Mouse (Mus musculus) naive thymus-derived CD4-positive, alpha-beta T cell, adult 2 months (primary cell): ENCODE measurements around the gene 1700102P08Rik.

Experiments
- DNase-seq: peaks from one replicate; pipeline ENCODE4 v3.0.0-alpha.2; 2011; ENCODE audit warnings: low read depth

The 1700102P08Rik gene

DNA sequence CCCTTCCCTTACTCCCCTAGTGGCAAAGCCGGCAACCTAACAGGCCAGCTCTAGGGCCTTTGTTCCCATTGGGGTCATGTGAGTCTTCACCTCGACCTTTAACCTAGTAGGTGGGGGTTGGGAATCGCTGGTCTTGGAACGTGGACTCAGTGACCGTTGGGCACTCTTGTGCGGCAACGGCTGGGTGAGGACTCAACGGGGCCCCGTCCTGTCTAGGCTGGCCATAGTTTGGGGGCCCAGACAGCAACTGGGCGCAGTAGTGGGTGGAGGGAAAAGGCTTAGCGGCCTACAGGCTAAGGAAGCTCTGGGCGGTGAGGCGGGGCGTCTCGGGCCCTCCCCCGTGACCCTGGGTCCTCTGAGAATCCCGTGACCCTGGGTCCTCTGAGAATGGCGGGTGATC is at the start of gene 1700102P08Rik:
1700102P08Rik (plus strand) TSS at position 130 of the 400 bp plus-strand sequence.
- no peak for DNase-seq

- DNase-seq: peak; percentile 44
Observed at GRCm38 (mm10) chr9:108343331-108343730, 49.3 kb upstream of the 1700102P08Rik start.

GRCm38 (mm10) chr9:108343835-108344234 is 48.8 kb upstream of the 1700102P08Rik start:
- DNase-seq: no peak

DNA sequence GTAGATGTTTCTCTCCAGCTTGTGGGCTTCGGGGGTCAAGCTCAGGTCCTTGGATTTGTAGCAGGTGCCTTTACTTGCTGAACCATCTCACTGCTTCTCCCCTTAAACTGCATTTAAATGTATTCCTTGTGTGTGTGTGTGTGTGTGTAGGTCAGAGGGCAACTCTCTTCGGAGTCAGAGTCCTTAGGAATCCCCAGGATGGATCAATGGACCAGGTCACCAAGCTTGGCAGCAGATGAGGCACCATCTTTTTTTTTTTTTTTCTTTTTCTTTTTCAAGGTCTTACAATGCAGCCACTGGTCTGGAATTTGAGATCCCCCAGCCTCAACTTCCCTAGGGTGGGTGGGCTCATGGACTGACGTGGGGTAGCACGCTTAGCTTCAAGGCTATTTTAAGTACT is 48.1 kb upstream of the 1700102P08Rik start:
- DNase-seq: no peak

DNA sequence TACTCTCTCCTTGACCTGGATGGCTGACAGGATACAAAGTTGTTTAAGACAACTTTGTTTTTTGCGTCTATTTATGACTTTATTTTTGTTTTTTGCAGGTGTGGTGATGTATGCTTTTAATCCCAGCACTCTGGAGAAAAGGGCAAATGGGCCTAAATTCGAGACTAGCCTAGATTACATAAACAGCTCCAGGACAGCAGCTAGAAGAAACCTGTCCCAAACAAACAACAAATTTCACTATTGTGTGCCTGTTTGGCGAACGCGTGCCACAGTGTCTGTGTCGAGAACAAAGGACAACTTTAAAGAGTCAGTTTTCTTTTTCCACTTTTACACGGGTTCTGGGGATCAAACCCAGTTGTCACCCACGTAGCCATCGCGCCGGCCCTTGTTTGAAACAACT is 45.6 kb upstream of the 1700102P08Rik start:
- DNase-seq: no peak

GRCm38 (mm10) chr9:108347540-108348289 is 44.9 kb upstream of the 1700102P08Rik start, which contains the start of gene Usp4:
Usp4 (plus strand) TSS chr9:108347853.
- DNase-seq: peak; percentile 84

DNA sequence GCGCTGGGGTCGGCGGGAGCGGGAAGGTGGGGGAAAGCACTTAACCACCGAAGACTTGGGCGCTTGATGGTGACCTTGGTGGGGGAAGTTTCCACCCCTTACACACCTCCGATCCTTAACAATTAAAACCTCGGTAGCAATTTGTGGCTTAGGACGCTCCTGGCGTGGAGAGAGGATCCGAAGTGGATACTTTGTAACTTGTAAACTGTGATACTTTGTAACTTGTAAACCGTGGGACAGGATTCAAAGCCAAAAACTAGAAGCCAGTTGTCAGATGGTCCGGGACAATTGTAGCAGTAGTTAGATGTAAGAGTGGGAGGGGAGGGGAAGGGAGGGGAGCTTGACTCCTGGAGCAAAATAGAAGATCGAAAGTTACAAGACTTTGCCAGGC is 44.3 kb upstream of the 1700102P08Rik start:
- DNase-seq: peak; percentile 52

DNA sequence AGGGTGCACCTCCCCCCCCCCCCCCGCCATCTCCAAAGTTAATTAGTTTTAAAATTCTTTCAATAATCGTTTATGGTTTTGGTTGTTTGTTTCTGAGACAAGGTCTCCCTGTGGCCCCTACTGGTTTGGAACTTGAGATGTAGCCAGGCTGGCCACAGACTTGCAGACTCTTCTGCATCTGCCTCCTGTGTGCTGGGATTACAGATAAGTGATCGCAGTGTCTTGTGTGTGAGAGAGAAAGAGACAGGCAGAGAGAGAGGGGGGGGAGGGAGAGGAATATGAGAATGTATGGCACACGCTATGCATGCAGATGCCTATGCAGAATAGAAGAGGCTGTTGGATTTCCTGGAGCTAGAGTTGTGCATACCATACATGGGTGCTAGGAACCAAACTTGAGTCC is 42.9 kb upstream of the 1700102P08Rik start:
- DNase-seq: no peak

GRCm38 (mm10) chr9:108378234-108378633 is 14.4 kb upstream of the 1700102P08Rik start:
- no peak for DNase-seq

DNA sequence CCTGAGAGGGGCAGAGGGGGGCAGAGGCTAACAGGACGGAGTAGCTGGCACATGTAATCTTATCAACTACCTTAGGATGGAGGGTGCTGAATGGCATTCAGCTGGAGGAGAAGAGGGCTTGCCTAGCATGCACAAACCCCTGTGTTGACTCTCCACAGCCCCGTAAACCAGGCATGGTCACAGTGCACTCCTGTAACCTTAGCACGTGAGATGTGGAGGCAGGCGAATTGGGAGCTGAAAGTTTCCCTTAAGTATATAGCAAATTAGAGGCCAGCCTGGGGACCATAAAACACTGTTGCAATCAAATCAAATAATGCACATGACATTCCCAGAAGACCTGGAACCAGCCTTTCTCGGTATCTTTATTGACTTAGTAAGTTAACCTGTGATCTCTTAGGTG is 13.9 kb upstream of the 1700102P08Rik start:
- no peak for DNase-seq

GRCm38 (mm10) chr9:108379294-108379693 is 13.3 kb upstream of the 1700102P08Rik start:
- no peak for DNase-seq

- no peak for DNase-seq
Observed at GRCm38 (mm10) chr9:108381382-108381781, 11.2 kb upstream of the 1700102P08Rik start.

GRCm38 (mm10) chr9:108385006-108385405 is 7.6 kb upstream of the 1700102P08Rik start:
- DNase-seq: no peak

DNA sequence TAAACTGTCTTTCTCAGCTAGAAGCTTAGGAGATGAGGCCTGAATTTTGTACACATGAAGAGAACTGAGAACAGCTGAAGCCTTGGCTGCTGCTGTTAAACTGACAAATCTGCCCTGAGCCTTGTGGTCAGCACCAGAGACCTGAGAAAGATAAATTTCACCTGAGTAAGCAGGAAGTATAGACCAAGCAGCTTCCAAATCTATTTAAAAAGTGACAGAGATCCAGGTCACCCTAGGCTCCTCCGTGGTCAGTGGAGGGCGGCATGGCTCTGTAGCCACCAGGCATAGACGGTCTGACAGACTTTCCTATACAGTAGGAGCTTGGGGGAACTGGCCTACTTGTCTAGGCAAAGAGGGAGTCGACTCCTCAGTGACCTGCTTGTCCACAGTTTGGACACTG is 5.8 kb upstream of the 1700102P08Rik start:
- no peak for DNase-seq

- DNase-seq: no peak
Observed at GRCm38 (mm10) chr9:108388601-108389000, 4.0 kb upstream of the 1700102P08Rik start.

GRCm38 (mm10) chr9:108389220-108389619 is 3.4 kb upstream of the 1700102P08Rik start:
- DNase-seq: no peak

- no peak for DNase-seq
Observed at GRCm38 (mm10) chr9:108394191-108394590, 1.6 kb downstream of the 1700102P08Rik start.

DNA sequence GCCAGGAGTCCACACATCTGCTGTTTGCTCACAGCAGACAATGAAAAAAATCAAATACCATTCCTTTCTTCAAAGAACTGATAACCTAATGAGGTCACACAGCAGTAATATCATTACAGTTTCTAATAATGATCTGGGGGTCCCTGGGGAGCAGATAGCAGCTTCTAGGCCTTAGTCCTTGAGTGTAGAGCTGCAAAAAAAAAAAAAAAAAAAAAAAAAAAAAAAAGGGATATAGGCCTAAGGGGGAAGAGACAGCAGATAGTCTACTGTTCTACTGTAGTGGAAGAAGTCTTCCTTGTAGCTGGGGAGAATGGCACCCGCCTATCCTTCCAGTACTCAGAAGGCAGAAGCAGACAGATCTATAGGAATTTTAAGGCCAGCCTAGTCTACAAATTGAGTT is 2.8 kb downstream of the 1700102P08Rik start:
- no peak for DNase-seq

- no peak for DNase-seq
Observed at GRCm38 (mm10) chr9:108398324-108398723, 5.7 kb downstream of the 1700102P08Rik start.

DNA sequence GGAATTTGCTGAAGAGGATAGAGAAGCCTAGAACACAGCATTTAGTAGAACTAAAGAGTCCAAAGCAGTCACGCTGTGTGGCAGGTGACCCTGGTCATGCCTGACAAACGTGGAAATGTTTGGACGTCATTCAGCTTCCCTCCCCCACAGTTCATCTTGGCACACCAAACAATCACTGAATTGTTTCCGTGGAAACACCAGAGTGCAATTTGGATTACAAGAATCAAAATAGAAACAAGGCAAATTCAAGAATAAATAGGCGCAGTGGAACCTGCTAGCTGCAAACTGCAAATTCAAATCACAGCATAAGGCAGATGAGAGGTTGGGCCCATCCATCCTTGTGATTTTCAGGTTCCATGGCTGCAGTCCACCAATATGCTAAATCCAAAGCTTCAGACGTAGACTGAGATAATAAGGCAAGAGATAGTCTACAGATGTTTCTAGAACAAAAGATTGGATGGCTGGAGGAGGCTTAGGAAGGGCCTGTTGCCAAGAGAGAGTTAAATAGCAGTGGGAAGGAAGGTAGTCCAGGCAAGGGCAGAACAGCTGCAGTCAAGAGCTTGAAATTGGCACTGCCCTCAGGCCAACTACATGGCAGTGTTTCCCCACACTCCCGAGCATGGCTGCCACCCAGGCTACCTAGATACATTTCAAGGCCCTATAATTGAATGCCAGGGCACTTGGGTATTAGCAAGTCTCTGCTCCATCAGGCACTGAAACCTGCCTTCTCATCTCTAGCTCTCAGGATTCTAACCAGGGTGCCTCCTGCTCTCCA is 8.8 kb downstream of the 1700102P08Rik start:
- no peak for DNase-seq

- no peak for DNase-seq
Observed at GRCm38 (mm10) chr9:108403081-108403480, 10.5 kb downstream of the 1700102P08Rik start.

DNA sequence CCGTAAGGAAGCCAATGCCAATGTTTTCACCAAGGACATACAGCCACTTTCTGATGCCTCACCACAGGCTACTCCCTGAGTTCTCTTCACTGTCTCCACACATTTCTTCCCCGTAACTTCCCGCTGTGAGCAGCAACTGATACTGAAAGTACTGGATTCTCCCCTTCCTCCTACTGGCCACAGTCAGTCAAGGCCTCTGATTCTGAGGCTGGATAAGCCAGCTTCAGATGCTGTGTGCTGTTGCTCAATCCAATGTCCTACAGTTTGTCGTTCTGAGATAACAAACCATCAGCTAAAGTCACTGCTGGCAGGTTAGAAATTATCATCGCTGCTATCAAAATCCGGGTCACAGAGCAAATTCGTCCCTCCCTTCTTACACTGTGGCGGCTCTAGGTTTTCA is 11.8 kb downstream of the 1700102P08Rik start:
- DNase-seq: no peak

DNA sequence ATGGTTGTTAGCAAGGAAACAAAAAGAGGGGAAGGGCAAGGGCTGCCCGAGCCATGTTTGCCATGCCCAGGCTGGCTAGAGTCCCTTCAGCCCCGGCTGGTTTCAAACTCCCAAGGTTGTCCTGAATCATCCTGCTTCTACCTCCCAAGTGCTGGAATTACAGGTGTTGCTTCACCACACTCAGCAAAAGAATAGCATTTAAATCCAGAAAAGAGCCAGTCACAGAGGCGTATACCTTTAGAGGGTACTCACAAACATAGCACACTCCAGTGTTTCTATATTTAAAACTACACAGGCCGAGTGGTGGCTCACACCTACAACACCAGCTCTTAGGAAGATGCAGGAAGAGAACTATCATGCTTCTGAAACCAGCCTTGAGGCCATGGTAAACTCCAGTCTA is 16.9 kb downstream of the 1700102P08Rik start:
- no peak for DNase-seq
